Mouse (Mus musculus) lung, adult 2 months (tissue): ENCODE measurements around the gene Gm20662.

Source experiments
- CTCF ChIP-seq: fragments of 200-500 bp; IDR thresholded peaks from 2 replicates; pipeline ENCODE4 v1.5.1; 2011; ENCODE audit warnings: mild to moderate bottlenecking, low read length, control low read depth; ENCODE audit not compliant: insufficient read depth
- POLR2A ChIP-seq: fragments of 200-500 bp; IDR thresholded peaks from 2 replicates; pipeline ENCODE4 v1.6.1; 2011; ENCODE audit warnings: low read depth, mild to moderate bottlenecking, control low read depth, low read length, borderline replicate concordance; ENCODE audit errors: extremely low read depth

- TF ChIP-seq CTCF = no peak
- TF ChIP-seq POLR2A = no peak
Observed at GRCm38 (mm10) chr9:108003531-108003890, 7.4 kb downstream of the Gm20662 start.
